Mouse (Mus musculus) heart, embryonic 14.5 days (tissue): ENCODE results near the gene Gfm1. TPM values are rescaled to one million over a fixed set of nuclear protein-coding genes. Genes with fewer than 3 reads are reported as not detected.

Source experiments
- ATAC-seq: fragments of 200-750 bp; cut with Nextera tagmentation; 2 replicates; pipeline ENCODE4 v1.8.0; 2017; ENCODE audit warnings: low read depth, moderate TSS enrichment; ENCODE audit not compliant: insufficient number of reproducible peaks, insufficient read depth, low FRiP score
- H3K27ac ChIP-seq, 2 experiments: fragments of 200-500 bp in 1 of 2; fragments of 300-500 bp in 1 of 2; sonication (generic) in 1 of 2; replicated peaks in 1 of 2; 2 replicates each; pipeline ENCODE4 v1.5.1; 2012 to 2014; ENCODE audit warnings: low read depth in 2 of 2, low read length in 2 of 2, control low read depth in 1 of 2, mild to moderate bottlenecking in 1 of 2, mixed read lengths in 1 of 2; ENCODE audit not compliant: control insufficient read depth in 1 of 2, insufficient read depth in 1 of 2
- H3K27me3 ChIP-seq: fragments of 300-500 bp; sonication (generic); 2 replicates; pipeline ENCODE4 v1.6.1; 2014; ENCODE audit warnings: mild to moderate bottlenecking, low read length, control low read depth; ENCODE audit not compliant: control insufficient read depth, insufficient read depth
- H3K36me3 ChIP-seq: fragments of 300-500 bp; sonication (generic); 2 replicates; pipeline ENCODE4 v1.6.1; 2014; ENCODE audit warnings: mild to moderate bottlenecking, control low read depth, low read length, mixed read lengths; ENCODE audit not compliant: control insufficient read depth, insufficient read depth
- H3K4me1 ChIP-seq, 2 experiments: fragments of 200-500 bp in 1 of 2; fragments of 300-500 bp in 1 of 2; sonication (generic) in 1 of 2; 2 replicates each; pipeline ENCODE4 v1.6.1; 2012 to 2014; ENCODE audit warnings: low read length in 2 of 2, control low read depth in 1 of 2, mixed read lengths in 1 of 2; ENCODE audit not compliant: control insufficient read depth in 2 of 2, insufficient read depth in 2 of 2
- H3K4me2 ChIP-seq: fragments of 300-500 bp; sonication (generic); 2 replicates; pipeline ENCODE4 v1.6.1; 2014; ENCODE audit warnings: mild to moderate bottlenecking, low read length
- H3K4me3 ChIP-seq, 2 experiments: fragments of 200-500 bp in 1 of 2; fragments of 300-500 bp in 1 of 2; sonication (generic) in 1 of 2; 2 replicates each; pipeline ENCODE4 v1.5.1; 2012 to 2014; ENCODE audit warnings: low read length in 2 of 2, mild to moderate bottlenecking in 2 of 2, control low read depth in 1 of 2, low read depth in 1 of 2, moderate library complexity in 1 of 2; ENCODE audit not compliant: control insufficient read depth in 1 of 2, insufficient read depth in 1 of 2
- H3K9ac ChIP-seq: fragments of 300-500 bp; sonication (generic); 2 replicates; pipeline ENCODE4 v1.6.1; 2014; ENCODE audit warnings: mild to moderate bottlenecking, low read length
- H3K9me3 ChIP-seq: fragments of 300-500 bp; sonication (generic); 2 replicates; pipeline ENCODE4 v1.6.1; 2016; ENCODE audit warnings: low read length, control low read depth; ENCODE audit not compliant: control insufficient read depth
- WGBS: fragments of 180-500 bp; shearing (Covaris S2); extraction: QIAGEN DNeasy Blood & Tissue Kit; methylation state at CpG from one replicate; pipeline ENCODE4 v1.1.7; 2014; 5-methylcytosine and 5-hydroxymethylcytosine counted together
- polyA plus RNA-seq: library from polyadenylated mRNA; unstranded; fragments of >200 nt; fragmentation: Nextera tagmentation; extraction: Ambion mirVana; gene quantifications from 2 replicates; pipeline ENCODE4 v1.2.1, GENCODE M21; 2014

Gfm1 gene
- polyA plus RNA-seq, 1 experiment from 2014 or later = 117 TPM

DNA sequence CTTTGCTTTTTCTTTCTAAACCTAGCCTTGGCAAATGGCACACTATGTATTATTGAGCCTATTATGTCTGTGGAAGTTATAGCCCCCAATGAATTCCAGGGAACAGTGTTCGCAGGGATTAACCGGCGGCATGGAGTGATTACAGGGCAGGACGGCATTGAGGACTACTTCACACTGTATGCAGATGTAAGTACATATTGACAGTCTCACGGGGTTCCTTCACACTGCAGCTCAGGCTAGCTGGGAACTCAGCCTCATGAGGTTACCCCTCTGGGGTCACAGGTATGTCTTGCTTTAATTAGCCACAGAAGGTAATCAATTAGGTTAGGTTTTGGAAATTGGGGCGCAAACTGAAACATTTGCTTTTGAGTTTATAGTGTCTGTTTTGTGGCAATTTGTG lies 43.5 kb downstream of the Gfm1 start:
- Histone ChIP-seq H3K27me3 (no peaks in the 10 kb centered on the region), H3K4me3 (no peak overlapping the region), H3K27ac (no peak overlapping the region), H3K4me2 (no peak overlapping the region), H3K9me3 (no peaks in the 10 kb centered on the region), H3K9ac (no peak overlapping the region), H3K36me3 (peaks cover 67% of the 10 kb centered on the region), H3K4me1 (no peaks in the 10 kb centered on the region)
- no peak for ATAC-seq
- 86% methylated on average over 6 of the region's 6 CpGs for WGBS

DNA sequence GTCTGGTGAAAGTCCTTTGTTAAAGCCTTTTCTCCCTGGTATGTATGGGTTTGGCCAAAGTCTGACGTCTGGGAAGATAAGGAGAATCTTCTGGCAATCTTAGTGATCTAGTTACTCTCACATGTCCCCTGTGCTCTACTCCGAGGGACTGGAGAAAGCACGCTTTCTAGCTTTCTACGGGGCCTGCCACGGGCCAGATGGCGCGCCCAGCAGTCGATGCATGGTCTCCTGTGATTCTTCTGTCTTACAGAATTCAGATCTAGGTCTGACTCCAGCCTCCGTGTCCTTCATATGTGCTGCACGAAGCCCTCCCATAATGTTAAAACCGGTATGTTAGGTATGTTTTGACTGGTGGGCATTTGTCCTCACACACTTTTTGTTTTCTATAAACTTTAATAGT lies 49.9 kb downstream of the Gfm1 start:
- H3K9ac ChIP-seq = no peak overlapping the region
- H3K27me3 ChIP-seq = no peaks in the 10 kb centered on the region
- peaks cover 0 to 2% of the 10 kb centered on the region in 2 experiments; a peak in 2 of 4 replicates for H3K4me1 ChIP-seq
- H3K4me2 ChIP-seq = no peak overlapping the region
- H3K9me3 ChIP-seq = no peaks in the 10 kb centered on the region
- peaks cover 44% of the 10 kb centered on the region for H3K36me3 ChIP-seq
- 90% methylated on average over 11 of the region's 11 CpGs for WGBS
- no peak overlapping the region for H3K27ac ChIP-seq
- no peak overlapping the region for H3K4me3 ChIP-seq
- no peak for ATAC-seq

DNA sequence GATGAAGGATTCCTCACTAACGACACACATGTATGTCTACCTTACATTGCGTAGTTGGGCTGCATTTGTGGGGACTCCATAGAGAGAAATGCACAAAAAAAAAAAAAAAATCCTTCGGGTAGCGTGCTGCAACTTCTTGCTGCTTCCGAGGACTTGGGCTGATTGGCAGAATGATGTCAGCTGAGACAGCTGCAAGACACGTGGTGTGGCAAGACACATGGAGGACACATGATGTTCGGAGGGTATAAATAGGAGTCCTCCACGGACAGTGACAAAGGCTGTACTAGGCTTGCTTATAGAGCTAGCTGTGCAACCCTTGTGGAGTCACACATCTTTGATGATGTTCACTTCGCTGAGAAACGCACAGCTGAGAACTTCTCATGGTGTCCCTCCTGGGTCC lies 52.5 kb downstream of the Gfm1 start:
- H3K9ac ChIP-seq = no peak overlapping the region
- H3K36me3 ChIP-seq = peaks cover 19% of the 10 kb centered on the region
- WGBS = 86% methylated on average over 10 of the region's 10 CpGs
- no peaks in the 10 kb centered on the region for H3K9me3 ChIP-seq
- no peaks in the 10 kb centered on the region for H3K27me3 ChIP-seq
- no peak for ATAC-seq
- H3K4me1 ChIP-seq = peaks cover 0 to 2% of the 10 kb centered on the region in 2 experiments; a peak in 2 of 4 replicates
- H3K4me3 ChIP-seq = no peak overlapping the region
- H3K4me2 ChIP-seq = no peak overlapping the region
- H3K27ac ChIP-seq = no peak overlapping the region

DNA sequence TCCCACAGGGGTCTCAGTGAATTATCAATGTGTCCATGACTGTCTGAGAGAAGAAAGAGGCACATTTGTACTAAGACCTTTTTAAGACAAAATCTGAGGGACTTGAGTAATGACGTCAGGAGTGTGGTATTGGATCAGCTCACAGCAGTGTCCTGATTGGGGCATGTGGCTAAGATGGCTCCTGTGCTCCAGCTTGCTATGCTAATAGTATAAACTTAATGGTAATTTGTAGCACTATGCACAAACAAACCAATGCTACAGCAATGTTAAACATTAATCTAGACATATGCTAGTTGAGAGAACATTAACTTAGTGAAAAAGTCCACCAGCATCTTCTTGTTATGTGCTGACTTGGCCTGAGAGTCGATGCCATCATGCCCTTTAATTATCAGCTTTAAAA lies 55.3 kb downstream of the Gfm1 start:
- WGBS = 82% methylated on average over 2 of the region's 2 CpGs
- H3K27me3 ChIP-seq = no peaks in the 10 kb centered on the region
- H3K4me2 ChIP-seq = no peak overlapping the region
- no peak overlapping the region for H3K9ac ChIP-seq
- no peak for ATAC-seq
- no peak overlapping the region for H3K4me3 ChIP-seq
- H3K27ac ChIP-seq = no peak overlapping the region
- peaks cover 0 to 5% of the 10 kb centered on the region in 2 experiments; a peak in 2 of 4 replicates for H3K4me1 ChIP-seq
- H3K36me3 ChIP-seq = no peaks in the 10 kb centered on the region
- no peaks in the 10 kb centered on the region for H3K9me3 ChIP-seq

DNA sequence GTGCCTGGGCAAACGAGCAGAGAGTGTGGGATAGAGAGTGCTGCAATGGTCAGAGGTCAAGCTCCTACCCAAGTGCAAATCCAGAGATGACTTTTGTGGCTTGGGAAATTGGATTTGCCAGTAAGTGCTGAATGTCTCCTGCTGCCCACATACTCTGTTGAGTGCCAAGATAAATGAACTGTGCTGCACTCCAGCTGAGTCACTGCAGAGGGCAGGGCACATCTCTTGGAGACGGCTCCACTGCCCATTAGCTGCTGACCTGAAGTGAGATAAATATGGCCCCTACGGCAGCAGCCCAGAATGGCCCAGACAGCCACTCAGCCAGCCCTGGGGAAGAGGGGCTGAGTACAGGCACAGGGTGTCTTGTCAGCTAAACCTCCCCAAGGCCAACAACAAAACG lies 60.3 kb downstream of the Gfm1 start:
- Histone ChIP-seq H3K9ac (no peak overlapping the region), H3K4me1 (peaks cover 0 to 4% of the 10 kb centered on the region in 2 experiments; a peak in 1 of 4 replicates), H3K36me3 (no peaks in the 10 kb centered on the region), H3K4me3 (no peak overlapping the region), H3K27me3 (no peaks in the 10 kb centered on the region), H3K27ac (no peak overlapping the region), H3K9me3 (no peaks in the 10 kb centered on the region), H3K4me2 (no peak overlapping the region)
- 31% methylated on average over 4 of the region's 4 CpGs for WGBS
- ATAC-seq = no peak

DNA sequence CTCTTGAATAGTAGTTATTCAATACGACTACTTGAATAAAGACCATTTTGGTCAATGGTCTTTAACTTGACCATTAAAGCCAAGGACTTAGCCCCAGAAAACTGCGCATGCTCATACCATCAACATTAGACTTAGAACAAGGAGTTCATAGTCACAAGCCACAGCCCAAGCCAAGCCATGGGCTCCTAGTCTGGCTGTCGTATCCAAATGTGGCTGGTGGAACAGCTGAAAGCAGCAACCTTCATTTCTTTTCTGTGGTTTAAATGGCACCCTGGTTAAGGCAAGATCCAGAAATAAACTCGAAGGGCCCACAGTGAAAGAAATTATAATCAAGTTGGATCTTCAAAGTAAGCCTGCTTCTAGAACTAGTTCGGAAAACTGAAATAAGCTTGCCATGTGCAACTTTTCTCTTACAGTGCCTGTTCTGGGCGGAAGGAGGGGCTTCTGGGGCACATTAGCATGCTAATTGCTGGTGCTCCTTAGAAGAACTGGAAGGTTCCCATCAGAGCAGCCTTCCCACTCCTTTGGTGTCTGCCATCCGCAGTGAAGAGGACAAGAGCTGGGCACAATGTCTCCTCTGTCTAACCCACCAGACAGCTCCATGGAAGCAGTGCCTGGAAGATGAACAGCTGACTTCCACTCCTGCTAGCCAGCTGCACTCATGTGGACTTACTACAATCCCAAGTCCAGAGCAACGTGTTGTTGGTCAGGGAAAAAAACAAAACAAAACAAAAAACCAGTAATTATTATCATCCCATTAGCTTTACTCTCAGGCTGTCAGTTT lies 62.4 kb downstream of the Gfm1 start:
- Histone ChIP-seq H3K27ac (no peak overlapping the region), H3K9ac (no peak overlapping the region), H3K27me3 (no peaks in the 10 kb centered on the region), H3K9me3 (no peaks in the 10 kb centered on the region), H3K4me3 (no peak overlapping the region), H3K36me3 (no peaks in the 10 kb centered on the region), H3K4me2 (no peak overlapping the region), H3K4me1 (peaks cover 0 to 4% of the 10 kb centered on the region in 2 experiments; a peak in 1 of 4 replicates)
- 81% methylated on average over 8 of the region's 8 CpGs for WGBS
- no peak for ATAC-seq

DNA sequence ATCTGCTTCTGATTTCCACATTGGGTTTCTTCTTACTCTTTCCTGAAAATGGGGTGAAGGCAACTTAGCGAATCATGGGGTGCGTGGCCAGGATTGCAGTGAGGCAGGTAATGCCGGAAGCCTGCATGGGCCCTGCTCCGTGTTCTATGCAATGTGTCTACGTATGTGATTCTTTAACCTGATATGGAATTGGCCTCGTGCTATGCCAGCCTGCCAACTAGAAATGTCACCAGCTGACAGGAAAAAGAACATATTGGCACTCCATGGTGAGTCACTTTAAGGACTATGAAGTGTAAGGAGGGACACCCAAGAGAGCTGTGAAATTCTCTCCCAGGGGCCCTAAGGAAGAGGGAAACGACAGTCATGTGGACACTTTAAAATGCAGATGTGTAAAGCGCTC lies 63.2 kb downstream of the Gfm1 start:
- no peak overlapping the region for H3K4me3 ChIP-seq
- no peak overlapping the region for H3K9ac ChIP-seq
- no peaks in the 10 kb centered on the region for H3K9me3 ChIP-seq
- no peaks in the 10 kb centered on the region for H3K36me3 ChIP-seq
- H3K4me1 ChIP-seq = peaks cover 0 to 4% of the 10 kb centered on the region in 2 experiments; a peak in 1 of 4 replicates
- H3K27ac ChIP-seq = no peak overlapping the region
- ATAC-seq = no peak
- H3K4me2 ChIP-seq = no peak overlapping the region
- no peaks in the 10 kb centered on the region for H3K27me3 ChIP-seq
- WGBS = 86% methylated on average over 8 of the region's 8 CpGs

DNA sequence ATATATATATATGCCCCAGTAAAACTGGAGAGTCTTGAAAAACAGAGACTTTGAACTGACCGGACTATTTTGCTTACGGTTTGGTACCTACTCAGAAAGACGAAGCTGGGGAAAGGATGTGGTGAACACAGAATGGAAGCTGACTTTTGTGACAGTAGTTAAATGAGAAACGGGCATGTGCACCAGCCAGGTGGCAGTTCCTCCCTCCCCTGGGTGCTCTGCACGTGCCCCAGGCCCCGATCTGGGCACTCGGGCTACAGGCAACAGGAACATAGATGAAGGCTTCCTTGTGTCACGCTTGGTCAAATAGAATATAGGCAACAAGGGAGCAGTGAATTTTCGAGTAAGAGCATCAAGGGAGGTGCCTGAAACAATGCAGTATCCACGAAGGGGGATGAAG lies 66.4 kb downstream of the Gfm1 start:
- whole genome bisulfite sequencing = 87% methylated on average over 10 of the region's 10 CpGs
- H3K9me3 ChIP-seq = 0 out of 2 replicates have a peak, but pooled peaks cover 5% of the 10 kb centered on the region

More for the DNA sequence above, 66.4 kb downstream of the Gfm1 start:
- no peaks in the 10 kb centered on the region for H3K36me3 ChIP-seq
- no peak for ATAC-seq
- H3K27ac ChIP-seq = no peak overlapping the region
- H3K27me3 ChIP-seq = no peaks in the 10 kb centered on the region
- H3K4me1 ChIP-seq = no peaks in the 10 kb centered on the region
- no peak overlapping the region for H3K9ac ChIP-seq
- no peak overlapping the region for H3K4me2 ChIP-seq
- no peak overlapping the region for H3K4me3 ChIP-seq
